Mouse (Mus musculus) cerebellum, adult 2 months (tissue): ENCODE results near the gene Gm45808.

Experiments
- CTCF ChIP-seq: fragments of 200-500 bp; IDR thresholded peaks from 2 replicates; pipeline ENCODE4 v1.5.1; 2011; ENCODE audit warnings: low read depth, mild to moderate bottlenecking, control low read depth, low read length, moderate library complexity, borderline replicate concordance; ENCODE audit not compliant: insufficient read depth
- POLR2A ChIP-seq: fragments of 200-500 bp; IDR thresholded peaks from 2 replicates; pipeline ENCODE4 v1.6.1; 2011; ENCODE audit warnings: low read length, control low read depth, borderline replicate concordance; ENCODE audit not compliant: insufficient read depth

DNA sequence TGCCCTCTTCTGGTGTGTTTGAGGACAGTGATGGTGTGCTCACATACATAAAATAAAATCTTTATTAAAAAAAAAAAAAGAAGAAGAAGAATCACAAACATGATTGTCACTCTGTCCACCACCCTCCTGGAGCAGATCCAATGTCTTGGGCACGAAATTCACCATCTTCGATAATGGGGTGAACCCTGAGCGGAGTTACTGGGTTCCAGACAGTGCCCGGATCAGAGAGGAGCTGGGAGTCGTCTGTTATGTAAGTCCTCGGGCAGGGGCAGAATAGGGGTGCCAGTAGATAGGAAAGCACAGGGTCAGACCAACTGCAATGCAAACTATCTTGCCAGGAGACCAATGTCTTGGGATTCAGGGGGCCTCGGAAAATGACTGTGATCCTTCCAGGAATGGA is 34.0 kb upstream of the Gm45808 start:
- TF ChIP-seq CTCF (no peak), POLR2A (no peak)
